Mouse (Mus musculus) gastrocnemius, adult 2 months (tissue): ENCODE measurements at regions not wholly inside any gene's neighbourhood (a gene's known extent, or its start where the extent isn't known, plus 50 kb on each side); places are given as distances from the start of the nearest gene placed in this dataset.

Experiments used
- DNase-seq: peaks from one replicate; pipeline ENCODE4 v3.0.0; 2022
- H3K27ac ChIP-seq: fragments of 200-600 bp; 2 replicates; pipeline ENCODE4 v1.8.1; 2022; ENCODE audit warnings: mild to moderate bottlenecking
- H3K4me3 ChIP-seq: fragments of 200-600 bp; 2 replicates; pipeline ENCODE4 v1.8.1; 2022; ENCODE audit warnings: mild to moderate bottlenecking, moderate library complexity
- CTCF ChIP-seq: fragments of 200-600 bp; IDR thresholded peaks from 2 replicates; pipeline ENCODE4 v1.8.1; 2022; ENCODE audit warnings: antibody characterized with exemption, mild to moderate bottlenecking, moderate library complexity
- intact Hi-C: fragments of 180-260 bp; cut with DNase I; formaldehyde crosslinking; loops from one replicate; pipeline ENCODE4 v1.15.1; 2025

DNA sequence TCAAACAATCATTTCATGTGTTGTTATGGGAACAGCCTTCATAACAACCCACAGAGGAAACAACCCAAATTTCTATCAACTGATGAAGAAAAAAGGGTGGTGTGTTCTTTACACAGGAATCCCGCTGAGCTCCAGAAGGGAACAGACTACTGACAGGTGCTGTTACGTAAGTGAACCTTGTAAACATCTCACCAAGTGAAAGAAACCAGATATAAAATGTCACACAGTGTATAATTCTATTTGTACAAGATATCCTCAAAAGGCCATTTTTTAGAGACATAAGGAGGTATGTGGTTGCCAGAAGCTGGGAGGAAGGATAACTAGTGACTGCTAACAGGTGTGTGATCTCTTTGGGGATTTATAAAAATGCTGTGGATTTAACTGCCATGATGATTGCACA is 119.9 kb downstream of the Plod2 start:
- H3K4me3 ChIP-seq: no peak overlapping the region
- no peak overlapping the region for H3K27ac ChIP-seq
- intact Hi-C loops: no loop called here
- DNase-seq: no peak
- no peak for TF ChIP-seq CTCF

DNA sequence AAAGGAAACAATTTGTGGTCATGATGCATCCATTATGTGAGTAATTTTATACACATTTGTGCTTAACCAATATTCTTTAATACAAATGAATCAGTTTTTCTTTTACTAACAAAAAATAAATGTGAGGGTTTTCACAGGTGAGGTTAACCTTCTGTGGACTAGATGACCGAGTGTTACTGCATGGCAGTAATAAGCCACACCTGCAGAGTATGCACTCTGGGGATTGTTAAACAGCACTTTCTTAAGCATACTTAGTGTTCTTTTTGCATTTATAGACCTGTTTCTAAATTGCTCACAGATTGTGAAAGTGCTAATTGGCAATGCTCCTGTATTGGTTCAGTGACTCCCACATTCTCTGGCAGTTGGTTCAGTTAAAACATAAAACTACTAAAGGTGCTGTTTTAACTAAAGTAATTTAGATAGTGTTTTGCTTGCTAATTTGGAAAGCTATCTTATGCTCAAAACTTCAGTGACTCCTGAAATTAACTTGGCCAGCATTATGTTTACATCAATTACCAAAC is 125.4 kb downstream of the Plod2 start:
- no peak for TF ChIP-seq CTCF
- DNase-seq: no peak
- no peak overlapping the region; the same call in 1 of the 2 replicates for H3K27ac ChIP-seq
- H3K4me3 ChIP-seq: no peak overlapping the region
- intact Hi-C loops: no loop called here

DNA sequence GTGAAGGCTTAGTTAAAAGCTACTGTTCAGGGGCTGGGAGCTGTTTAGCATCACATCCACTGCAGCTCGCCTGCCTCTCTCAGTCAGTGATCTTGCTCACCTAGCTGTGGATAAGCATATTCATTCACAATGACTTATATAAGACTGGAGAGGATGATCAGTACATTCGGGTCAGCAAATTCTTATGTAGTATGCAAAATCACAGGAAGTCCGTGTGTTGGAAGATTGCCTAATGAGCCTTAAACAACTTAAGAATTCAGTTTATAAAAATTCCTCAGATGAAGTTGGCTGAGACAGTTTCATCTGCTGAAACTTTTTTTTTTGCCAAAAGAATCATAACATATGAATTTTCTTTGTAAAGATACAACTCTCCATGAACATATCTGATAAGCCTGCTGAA is 129.9 kb downstream of the Plod2 start:
- TF ChIP-seq CTCF: no peak
- Histone ChIP-seq H3K4me3 (no peak overlapping the region), H3K27ac (no peak overlapping the region)
- no peak for DNase-seq
- intact Hi-C loops: no loop called here

DNA sequence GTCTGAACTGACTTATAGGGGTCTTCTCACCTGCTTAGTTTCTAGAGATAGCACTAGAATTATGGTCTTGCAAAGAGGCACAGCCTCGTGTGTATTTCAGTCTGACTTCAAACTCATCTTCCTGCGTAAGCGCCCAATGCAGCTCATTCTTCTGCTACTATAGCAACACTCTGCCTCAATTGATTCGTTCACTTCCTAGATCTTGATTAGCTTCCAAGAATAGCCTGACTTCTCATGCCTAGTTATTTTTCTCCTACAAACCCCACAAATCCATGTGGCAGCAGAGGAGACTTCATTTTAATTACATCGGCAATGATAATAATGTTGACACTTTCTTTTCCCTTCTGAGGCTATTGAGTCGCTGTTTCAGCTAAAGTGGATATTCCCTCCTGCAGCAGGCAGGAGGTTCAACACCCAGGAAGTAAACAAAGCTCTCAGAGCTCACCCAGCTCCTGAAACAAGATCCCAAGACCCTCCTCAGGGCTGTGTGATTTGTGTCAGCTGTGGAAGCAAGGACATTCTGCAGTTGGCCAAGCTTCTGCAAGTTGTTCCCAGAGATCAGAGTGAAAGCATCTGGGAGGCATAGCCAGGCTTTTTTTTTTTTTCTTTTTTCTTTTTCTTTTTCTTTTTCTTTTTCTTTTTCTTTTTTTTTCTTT is 152.5 kb downstream of the Plod2 start:
- intact Hi-C loops: no loop called here
- Histone ChIP-seq H3K4me3 (no peak overlapping the region), H3K27ac (no peak overlapping the region)
- no peak for DNase-seq
- no peak for TF ChIP-seq CTCF

DNA sequence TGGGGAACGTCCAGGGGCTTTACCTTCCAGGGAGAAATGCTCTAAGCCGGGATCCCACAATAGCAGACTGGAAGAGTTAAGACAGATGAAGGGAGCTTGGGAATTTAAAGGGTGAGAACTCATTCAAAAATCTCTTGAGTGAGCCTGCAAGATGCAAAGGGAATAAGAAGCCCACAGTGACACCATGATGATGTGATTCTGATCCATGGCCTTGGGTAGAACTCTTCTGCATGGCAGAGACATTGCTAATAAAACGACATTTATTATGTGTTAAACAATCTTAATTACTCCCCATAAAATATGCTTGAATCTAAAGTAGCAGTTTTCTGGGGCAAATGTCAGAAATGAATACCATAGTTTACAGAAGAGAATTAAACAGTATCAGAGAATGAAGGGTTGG is 155.9 kb downstream of the Plod2 start:
- no peak for TF ChIP-seq CTCF
- no peak for DNase-seq
- intact Hi-C loops: no loop called here
- no peak overlapping the region for H3K4me3 ChIP-seq
- H3K27ac ChIP-seq: no peak overlapping the region

DNA sequence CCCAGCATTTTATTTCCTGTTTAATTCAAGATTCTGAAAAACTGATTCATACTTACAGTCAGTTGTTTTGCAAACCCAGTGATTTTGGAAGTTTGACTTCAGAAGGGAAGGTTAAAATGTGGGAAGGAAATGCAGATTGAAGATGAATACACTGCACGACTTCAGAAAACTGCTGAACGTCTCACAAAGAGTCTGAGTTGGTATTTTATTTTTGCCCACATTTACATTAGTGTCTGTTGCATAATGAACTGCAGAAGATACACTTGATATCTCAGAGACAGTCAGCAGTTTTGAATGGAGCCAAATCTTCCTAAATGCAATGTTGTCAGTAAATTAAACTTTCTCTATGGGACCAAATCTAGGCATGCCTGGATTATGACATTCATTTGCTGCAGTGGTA is 162.7 kb downstream of the Plod2 start:
- TF ChIP-seq CTCF: no peak
- DNase-seq: no peak
- H3K4me3 ChIP-seq: no peak overlapping the region
- no peak overlapping the region for H3K27ac ChIP-seq
- intact Hi-C loops: no loop called here

DNA sequence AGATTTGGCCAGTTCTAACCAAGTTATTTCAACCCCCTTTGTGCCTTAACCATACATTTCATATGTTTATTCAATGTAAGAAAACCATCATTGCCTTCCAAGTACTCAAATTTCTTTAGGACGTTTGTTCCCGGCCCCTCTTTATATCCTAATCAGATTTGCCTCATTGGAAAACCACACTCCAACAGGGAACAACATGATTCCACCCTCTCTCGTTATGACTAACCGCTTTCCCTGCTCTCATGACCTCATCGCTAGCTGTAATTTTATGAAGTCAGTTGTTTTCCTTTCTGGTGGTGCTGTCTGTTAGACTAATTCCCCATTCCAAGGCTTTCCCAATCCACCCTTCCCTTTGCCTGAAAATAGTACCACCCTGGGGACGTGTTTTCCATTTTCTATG is 165.0 kb downstream of the Plod2 start:
- intact Hi-C loops: no loop called here
- H3K4me3 ChIP-seq: no peak overlapping the region
- peak overlapping the region; percentile 5; the same call in 1 of the 2 replicates for H3K27ac ChIP-seq
- no peak for TF ChIP-seq CTCF
- DNase-seq: no peak

DNA sequence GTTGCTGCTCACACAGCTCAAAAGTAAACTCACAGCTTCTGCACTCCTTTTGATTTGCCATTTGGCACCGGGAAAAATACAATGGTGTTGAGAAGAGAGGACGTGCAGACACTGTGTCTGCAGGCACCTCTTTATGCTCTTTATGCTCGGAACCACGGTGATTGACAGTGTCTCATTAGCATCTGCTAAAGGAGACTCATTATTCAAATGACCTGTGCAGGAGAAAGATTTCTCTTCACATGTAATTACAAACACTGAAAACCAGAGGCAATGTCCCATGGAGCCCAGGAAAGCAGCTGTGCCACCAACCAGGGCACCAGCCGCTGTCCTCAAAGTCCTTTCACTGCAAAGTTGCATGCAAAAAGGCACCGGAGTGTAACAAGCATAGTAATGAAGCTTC is 175.2 kb downstream of the Plod2 start:
- intact Hi-C loops: no loop called here
- DNase-seq: no peak
- Histone ChIP-seq H3K27ac (no peak overlapping the region), H3K4me3 (no peak overlapping the region)
- no peak for TF ChIP-seq CTCF

DNA sequence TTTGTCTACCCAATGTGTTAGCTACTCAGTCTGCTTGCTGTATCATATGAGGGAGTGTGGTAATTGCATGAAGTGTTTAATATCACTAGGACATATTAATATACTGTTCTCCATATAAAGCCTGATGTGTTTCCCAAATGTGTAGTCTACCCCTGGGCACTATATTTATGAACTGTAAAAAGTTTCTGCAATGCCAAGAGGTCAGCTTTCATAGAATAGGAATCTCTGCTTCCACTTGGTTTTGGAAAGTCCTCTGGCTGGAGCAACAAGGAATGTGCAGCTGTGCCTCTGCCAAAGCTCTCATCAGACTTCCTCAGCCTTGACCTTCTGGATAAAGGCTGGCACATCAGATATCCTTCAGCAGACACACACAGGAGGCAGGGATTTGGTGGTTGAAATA is 176.3 kb downstream of the Plod2 start:
- intact Hi-C loops: no loop called here
- TF ChIP-seq CTCF: no peak
- peak; percentile 15 for DNase-seq
- no peak overlapping the region for H3K4me3 ChIP-seq
- H3K27ac ChIP-seq: no peak overlapping the region

DNA sequence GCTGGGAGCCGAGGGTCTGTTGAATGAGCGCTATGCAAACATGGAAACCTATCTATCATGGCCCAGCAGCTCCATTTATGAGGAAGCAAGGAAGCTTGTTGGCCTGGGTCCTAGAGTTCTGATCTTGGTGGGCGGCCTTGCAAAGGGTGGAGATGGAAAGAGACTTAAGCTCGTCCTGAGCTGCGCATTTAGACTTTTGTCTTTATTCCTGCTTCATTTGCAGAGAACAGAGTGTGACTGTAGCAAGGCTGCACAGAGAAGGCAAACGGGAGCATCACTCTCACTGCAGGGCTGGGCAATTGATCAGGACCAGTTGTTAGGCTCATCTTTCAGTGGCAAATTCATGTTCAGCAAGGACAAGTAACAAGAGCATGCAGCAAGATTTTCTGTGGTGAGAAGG is 177.2 kb downstream of the Plod2 start:
- intact Hi-C loops: no loop called here
- no peak overlapping the region for H3K4me3 ChIP-seq
- no peak overlapping the region for H3K27ac ChIP-seq
- no peak for TF ChIP-seq CTCF
- peak; percentile 36 for DNase-seq

DNA sequence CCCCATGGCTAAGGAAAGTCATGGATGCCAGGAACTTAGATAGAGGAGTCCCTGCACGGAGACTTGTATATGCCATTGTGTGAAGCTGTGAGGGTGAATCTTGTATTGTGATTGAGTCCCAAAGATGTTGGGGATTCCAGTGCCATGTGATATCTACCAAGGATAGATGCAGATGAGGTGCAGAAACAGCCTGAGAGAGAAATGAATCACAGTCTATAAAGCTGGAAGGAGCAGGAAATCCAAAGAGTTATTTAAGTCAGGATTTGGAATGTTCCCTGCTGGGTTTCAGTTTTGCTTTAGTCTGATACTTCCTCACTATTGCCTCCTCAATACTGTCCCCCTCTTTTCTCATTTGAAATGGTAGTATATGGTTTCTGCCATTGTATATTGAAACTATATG is 186.8 kb downstream of the Plod2 start:
- no peak for DNase-seq
- Histone ChIP-seq H3K27ac (no peak overlapping the region), H3K4me3 (no peak overlapping the region)
- intact Hi-C loops: no loop called here
- no peak for TF ChIP-seq CTCF

DNA sequence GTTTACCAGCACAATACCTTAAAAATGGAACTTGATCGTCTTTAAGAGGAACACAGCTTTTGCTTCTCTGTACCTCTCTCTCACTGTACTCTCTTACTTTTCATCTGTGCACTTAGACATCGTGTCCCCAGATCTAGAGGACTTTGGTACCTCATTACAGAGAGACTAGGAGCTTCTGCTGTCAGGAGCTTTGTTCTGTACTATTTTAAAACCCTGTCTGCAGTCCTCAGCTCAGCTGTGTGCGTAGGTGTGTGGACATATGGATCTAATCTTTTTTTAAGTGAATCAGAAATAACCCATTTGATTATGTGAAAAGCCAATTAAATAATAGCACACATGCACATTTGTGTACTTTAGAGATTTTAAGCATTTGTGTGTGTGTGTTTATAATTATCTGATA is 189.4 kb downstream of the Plod2 start:
- no peak for TF ChIP-seq CTCF
- Histone ChIP-seq H3K27ac (no peak overlapping the region), H3K4me3 (no peak overlapping the region)
- DNase-seq: no peak
- intact Hi-C loops: no loop called here

DNA sequence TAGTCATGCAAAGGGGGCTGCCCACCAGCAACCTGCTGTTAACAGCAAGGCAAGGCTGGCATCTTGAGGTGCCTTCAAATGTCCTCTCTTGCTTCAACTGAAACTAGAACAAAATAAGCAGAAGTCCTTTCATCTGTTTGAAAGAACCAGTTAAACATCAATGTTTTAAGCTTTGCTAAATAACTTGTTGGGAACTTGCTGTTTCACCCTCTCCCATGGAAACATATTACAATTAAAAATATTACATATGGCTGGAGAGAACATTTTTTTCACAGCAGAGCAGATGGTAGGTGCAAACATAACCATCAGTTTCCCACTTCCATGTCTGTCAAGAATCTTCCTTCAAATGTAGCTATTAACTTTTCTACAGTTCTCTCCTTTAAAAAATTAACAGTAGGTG is 225.5 kb downstream of the Plod2 start:
- H3K27ac ChIP-seq: no peak overlapping the region
- intact Hi-C loops: no loop called here
- no peak for TF ChIP-seq CTCF
- H3K4me3 ChIP-seq: no peak overlapping the region
- DNase-seq: no peak

DNA sequence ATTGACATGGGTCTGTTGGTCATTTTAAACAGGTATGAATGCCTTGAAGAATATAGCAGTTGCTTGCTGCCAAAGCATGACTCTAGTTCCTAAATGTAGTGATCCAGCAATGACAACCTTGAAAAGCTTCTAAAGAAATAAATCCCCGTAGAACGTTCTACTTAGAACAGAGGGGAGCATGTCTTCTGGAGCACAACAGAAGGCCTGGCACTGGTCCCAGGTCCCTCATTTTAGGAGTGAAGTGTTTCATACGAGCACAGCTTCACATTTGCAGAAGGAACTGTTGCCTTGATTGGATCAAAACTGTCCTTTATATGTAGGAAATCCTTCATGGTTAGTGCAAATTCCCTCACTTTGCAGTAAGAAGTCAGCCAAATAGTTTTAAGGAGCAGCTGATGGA is 226.4 kb downstream of the Plod2 start:
- intact Hi-C loops: no loop called here
- DNase-seq: no peak
- Histone ChIP-seq H3K27ac (no peak overlapping the region), H3K4me3 (no peak overlapping the region)
- no peak for TF ChIP-seq CTCF
